Comparison of ENCODE assay signal across 23 mouse cellular contexts in genomic region chr8:77658356-77658755, GRCm38 (mm10).
"Had no signal": no experiment of that assay in that cellular context is flagged by ENCODE, and none has a peak within 500 bp of the region (broad histone marks: within the 10 kb centered on the region; RNA-seq: fewer than 3 reads in every experiment).

No protein-coding gene starts in this region.

- ATAC-seq: liver, embryonic 12.5 days; midbrain, embryonic 13.5 days; midbrain, embryonic 16.5 days had no signal

- H3K9ac ChIP-seq: kidney, embryonic 15.5 days; limb, embryonic 13.5 days; liver, embryonic 12.5 days; liver, embryonic 15.5 days; lung, embryonic 15.5 days; midbrain, embryonic 13.5 days; neural tube, embryonic 13.5 days had no signal

- H3K27me3 ChIP-seq: kidney, embryonic 15.5 days; limb, embryonic 13.5 days; liver, embryonic 12.5 days; liver, embryonic 15.5 days; lung, embryonic 15.5 days; megakaryocyte, embryonic 14.5 days; midbrain, embryonic 13.5 days; neural tube, embryonic 13.5 days had no signal

- H3K9me3 ChIP-seq: kidney, embryonic 15.5 days; limb, embryonic 13.5 days; liver, embryonic 12.5 days; liver, embryonic 15.5 days; lung, embryonic 15.5 days; megakaryocyte, embryonic 14.5 days; midbrain, embryonic 10.5 days; midbrain, embryonic 13.5 days; neural tube, embryonic 13.5 days had no signal

- DNase-seq: kidney, postnatal 10 days; kidney, postnatal 36 days; layer of hippocampus, postnatal 36 days; left cerebral cortex, postnatal 4 days; liver; lung, adult 18-20 months; lung, postnatal 10 days; lung, postnatal 36 days; retina, postnatal 1 day; thymus, adult 18-20 months; thymus, postnatal 4 days had no signal

- H3K36me3 ChIP-seq: liver, embryonic 12.5 days; liver, embryonic 15.5 days; midbrain, embryonic 10.5 days; midbrain, embryonic 13.5 days; neural tube, embryonic 13.5 days had no signal

- H3K4me2 ChIP-seq: kidney, embryonic 15.5 days; limb, embryonic 13.5 days; liver, embryonic 12.5 days; liver, embryonic 15.5 days; lung, embryonic 15.5 days; midbrain, embryonic 13.5 days; neural tube, embryonic 13.5 days had no signal

- H3K4me3 ChIP-seq: kidney, embryonic 15.5 days; left cerebral cortex, adult 2 months; limb, embryonic 13.5 days; liver, embryonic 12.5 days; liver, embryonic 15.5 days; lung, embryonic 15.5 days; megakaryocyte, embryonic 14.5 days; midbrain, embryonic 10.5 days; midbrain, embryonic 13.5 days; myocyte; neural tube, embryonic 13.5 days had no signal

- H3K4me1 ChIP-seq: kidney, embryonic 15.5 days; limb, embryonic 13.5 days; liver, embryonic 12.5 days; liver, embryonic 15.5 days; lung, embryonic 15.5 days; megakaryocyte, embryonic 14.5 days; midbrain, embryonic 10.5 days; midbrain, embryonic 13.5 days; neural tube, embryonic 13.5 days had no signal

- H3K27ac ChIP-seq: kidney, embryonic 15.5 days; left cerebral cortex, adult 2 months; limb, embryonic 13.5 days; liver, embryonic 12.5 days; liver, embryonic 15.5 days; lung, embryonic 15.5 days; midbrain, embryonic 10.5 days; midbrain, embryonic 13.5 days; neural tube, embryonic 13.5 days had no signal
